Mouse (Mus musculus) thymus, postnatal 14 days (tissue): ENCODE measurements around the gene Gm20388.
"Not testable (repeated sequence)": the region's sequence is repeated elsewhere in the genome, so short reads cannot be mapped to it uniquely, and the experiment has no call there.

Source experiments
- DNase-seq: peaks from one replicate; pipeline ENCODE4 v3.0.0; 2021

The Gm20388 gene

DNA sequence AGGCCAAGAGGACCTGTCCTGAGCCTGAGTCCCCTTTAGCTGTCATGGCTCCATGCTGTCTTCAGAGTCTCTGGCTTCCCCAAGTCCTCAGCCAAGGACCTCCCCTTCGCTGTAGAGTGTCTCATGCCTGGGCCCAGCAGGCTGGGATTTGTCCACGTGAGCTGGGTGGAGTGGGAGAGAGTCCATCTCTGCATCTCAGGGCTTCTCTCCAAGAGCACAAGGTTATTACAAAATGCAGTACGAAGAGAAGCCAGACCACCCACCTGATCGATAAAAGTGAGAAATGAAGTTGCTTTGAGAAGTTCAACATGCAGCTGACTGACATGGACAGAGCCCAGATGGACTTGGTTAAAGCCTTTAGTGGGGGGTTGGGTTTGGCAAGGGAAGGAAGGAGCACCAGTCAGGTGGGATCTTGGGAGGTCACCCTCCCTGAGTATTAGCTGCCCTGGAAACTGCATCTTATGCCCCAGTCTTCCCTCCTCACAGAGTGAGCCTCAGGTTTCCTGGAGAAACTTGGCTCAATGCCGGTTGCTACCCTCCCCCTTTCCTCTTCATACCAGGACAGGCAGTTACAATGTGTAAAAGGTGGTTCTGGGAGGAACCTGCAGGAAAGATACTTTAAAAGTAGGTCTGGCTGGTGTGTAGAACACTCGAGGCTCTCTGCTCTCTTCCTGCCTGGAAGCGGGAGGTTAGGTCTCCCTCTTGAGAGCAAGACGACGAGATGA lies 2705.7 kb downstream of the Gm20388 start:
- no peak for DNase-seq

DNA sequence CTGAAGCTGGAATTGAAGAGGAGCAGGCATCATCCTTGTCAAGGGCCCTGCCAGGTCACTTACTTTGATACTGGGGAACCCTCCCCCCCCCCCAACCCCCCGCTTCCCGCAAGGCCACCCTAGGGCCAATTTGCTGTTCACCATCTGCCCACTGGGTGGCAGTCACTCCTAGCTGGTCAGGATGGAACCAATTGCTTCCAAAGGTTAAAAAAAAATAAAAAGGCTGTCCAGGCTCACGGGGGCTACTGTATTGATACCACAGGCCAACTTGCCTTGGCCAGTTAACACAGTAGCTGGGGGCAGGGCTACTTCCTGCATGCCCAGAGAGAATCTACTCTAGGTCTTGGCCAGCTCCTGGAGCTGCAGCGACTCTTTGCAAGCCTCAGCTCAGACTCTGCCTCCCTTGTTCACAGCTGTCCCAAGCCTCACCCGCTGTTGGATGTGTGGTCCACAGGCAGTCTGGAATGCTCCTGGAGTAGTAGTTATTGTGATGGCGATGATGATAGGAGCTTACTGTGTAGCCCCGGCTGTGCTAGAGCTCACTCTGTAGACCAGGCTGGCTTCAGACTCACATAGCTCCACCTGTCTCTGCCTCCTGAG lies 2707.4 kb downstream of the Gm20388 start:
- peak; percentile 85 for DNase-seq

DNA sequence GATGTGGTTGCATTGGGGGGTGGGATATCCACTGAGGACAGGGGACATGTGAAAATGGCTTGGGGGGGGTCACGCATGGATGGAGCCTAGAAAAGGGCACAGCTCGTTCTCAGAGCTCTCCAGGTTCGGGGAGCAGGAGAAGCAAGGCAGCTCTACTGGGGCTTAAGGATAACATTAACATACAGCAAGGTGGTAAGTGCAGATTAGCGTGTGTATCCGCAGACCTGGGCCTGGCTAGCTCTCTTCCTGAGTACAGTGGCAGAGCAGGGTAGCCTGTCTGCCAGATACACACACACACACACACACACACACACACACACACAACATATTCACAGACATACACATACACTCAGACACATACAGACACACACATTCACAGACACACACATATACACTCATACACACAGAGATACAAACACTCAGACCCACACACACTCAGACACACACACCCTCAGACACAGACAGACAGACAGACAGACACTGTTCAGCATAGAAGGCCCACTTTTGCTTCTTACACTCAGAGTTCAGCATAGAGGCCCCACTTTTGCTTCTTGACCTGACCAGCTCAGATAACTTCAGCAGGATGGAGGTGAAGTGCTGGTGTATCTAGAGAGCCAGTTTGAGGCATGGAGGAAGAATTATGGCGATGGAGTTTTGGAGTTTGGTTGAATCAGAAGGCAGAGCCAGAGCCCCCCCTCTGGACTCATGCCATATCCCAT lies 2708.2 kb downstream of the Gm20388 start:
- no peak for DNase-seq

DNA sequence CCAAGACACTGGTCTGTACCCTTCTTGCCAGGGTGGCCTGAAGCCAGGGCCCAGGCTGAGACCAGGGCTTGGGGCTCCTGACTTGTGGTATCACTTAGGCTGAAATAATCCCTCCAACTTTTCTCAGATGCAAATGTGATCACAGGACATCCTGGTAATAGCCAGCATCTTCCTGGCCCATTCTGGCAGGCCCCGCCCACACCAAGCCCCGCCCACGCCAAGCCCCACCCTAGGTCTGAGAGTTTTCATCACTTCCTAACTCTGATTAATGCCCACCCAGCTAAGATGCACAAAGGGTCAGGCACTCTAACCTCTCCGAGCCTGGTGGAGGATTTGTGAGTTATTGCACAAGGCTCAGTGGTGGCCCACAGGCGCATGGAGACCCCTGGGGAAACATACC lies 2709.8 kb downstream of the Gm20388 start:
- no peak for DNase-seq

DNA sequence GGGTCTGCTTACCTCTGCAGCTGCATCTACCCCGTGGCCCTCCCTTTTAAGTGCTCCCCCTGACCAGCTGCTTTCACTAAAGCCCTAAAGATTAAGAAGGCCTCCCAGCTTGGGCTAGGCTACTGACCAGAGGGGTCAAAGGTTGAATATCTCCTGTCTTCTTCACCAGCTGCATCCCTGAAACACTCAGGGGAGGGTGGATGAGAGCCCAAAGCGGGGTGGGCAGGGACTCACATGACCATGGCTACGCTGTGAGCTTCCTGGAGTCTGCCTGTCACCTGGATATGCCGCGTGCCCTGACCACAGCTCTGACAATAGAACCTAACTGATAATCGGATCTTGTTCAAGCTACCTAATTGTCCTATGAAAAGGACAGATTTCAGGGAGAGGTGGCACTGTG lies 2712.1 kb downstream of the Gm20388 start, which contains the start of gene Pabpn1l:
Gene Pabpn1l, minus strand, starts transcription at position 13 of the 400 bp plus-strand sequence.
- DNase-seq = no peak

DNA sequence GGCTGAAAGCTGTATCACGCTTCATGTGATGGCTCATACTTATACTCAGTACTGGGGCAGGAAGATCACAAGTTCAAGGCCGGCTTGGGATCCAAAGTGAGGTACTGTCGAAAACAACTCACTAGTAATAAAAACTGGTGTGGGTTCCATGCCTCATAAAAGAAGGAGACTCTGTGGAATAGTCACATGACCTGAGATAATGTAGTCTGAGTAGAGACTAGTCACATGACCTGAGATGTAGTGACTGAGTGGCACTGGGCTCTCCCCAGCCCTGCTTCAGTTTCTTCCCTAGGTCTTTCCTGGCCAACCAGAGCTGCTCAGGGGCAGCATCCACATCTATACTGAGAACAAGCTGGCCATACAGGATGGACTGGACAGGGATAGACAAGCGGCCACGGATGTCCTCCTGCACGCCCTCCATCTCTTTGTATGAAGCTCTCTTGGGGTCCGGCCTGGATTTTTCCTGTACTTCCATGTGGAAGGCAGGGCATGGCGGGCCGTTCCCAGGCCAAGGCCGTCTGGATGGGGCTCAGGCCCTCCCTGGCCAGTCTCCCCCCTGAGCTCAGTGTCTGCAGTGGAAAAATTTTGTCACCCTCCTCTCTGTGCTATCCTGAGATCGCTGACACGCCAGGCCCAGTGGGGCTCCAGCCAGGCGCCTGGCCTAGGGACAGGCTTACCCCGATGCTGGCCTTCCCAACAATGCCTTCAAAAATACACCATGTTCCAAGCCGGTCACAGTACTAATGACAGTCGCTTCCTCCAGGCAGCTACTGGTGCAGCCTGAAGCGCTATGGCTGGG lies 2713.4 kb downstream of the Gm20388 start:
- no peak for DNase-seq

DNA sequence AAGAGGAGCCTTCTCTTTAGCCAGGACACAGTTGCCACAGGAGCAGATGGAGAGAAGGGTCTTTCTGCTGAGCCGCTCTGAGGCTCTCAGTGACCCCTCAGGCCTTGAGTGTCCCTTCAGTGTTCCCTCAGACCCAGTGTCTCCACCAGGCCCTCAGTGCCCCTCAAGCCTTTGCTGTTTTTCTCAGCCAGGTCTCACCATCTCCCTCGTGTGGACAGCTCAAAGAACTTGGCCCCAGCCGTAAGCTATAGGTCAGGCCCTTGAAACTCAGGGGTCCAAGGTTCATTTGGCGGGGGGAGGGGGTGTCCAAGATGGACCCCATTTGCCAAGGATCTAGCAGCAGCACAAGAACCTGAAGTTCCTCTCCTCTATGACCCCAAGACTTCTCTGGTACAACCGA lies 2714.0 kb downstream of the Gm20388 start:
- DNase-seq = no peak

DNA sequence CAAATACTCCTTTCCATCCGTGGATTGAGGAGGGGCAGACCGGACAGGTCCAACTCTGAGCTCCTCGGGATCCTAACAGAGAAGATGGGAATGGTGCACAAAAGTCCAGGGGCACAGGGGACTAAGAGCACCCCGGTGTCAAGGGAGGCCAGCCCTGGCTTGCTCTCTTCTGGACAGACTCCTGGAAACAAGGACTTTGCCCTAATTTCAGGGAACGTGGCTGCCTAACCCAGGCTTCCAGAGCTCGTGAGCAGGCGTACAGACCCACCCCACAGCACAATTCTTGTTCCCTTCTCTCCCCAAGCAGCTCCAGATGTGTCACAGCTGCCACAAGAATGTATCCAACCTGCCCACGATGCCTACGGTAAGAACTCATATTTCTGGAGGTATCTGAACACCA lies 2715.2 kb downstream of the Gm20388 start:
- no peak for DNase-seq

DNA sequence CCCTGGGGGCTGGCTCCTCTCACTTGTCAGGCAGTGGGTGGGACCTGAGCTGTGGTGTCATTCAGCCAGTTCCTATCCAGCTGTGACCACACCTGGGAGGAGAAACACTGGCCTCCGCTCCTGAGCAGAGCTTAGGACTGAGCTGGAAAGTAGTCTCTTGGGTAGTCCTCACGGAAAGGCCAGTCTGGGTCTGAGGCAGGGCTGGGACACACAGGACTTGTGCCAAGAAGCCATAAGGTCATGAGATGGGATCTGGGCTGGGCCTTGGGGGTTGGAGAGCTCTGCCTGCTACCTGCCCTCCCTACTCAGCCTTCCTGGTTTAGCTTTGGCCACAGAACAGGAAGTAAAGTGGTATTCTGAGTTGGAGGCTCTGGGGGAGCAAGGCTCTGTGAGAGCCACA lies 2716.3 kb downstream of the Gm20388 start:
- no peak for DNase-seq

DNA sequence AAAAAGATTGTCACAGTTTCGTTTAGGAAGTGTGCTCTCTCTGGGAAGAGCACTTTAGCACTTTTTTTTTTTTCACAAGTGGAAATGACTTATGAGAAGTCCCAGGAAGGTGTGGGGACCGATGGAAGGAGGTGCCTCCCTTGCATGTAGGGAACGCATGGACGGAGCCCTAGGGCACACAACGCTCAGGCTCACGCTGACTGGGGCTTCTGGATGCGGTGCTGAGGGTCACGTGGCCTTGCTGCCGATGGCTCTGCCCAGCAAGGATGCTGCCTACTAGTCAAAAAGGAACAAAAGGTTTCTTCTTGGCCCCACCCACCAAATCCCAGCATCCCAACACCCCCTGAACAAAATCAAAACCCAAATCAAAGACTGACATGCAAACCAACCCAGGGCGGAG lies 2718.7 kb downstream of the Gm20388 start:
- no peak for DNase-seq

DNA sequence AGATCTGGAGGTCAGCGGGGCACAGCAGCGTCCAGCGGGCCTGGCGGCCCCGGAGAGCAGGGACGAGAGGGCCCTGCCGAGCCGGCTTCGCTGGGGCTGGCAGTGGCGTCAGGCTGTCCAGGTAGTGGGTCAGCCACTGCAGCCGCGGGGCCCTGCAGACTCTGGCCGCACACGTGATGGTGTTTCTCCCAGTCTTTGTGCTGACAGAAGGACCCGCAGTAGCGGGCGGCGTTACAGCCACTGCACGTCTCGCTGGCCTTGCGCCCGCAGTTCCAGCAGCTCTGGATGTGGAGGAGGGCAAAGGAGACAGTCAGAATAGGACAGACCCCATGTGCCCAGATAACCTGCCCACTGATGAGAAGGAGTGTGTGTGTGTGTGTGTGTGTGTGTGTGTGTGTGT lies 2720.1 kb downstream of the Gm20388 start:
- DNase-seq = no peak

DNA sequence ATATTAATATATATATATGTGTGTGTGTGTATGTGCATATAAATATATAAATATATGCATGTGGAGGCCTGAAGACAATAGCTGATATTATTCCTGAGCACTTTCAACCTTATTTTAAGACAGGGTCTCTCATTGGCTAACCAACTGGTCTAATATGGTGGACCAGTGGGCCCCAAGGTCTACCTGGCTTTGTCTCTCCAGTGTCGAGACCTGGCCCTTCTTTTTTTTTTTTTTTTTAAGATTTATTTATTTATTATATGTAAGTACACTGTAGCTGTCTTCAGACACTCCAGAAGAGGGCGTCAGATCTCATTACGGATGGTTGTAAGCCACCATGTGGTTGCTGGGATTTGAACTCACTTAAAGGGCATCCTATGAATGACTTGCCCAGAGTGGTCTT lies 2721.5 kb downstream of the Gm20388 start:
- DNase-seq = not testable (repeated sequence)

DNA sequence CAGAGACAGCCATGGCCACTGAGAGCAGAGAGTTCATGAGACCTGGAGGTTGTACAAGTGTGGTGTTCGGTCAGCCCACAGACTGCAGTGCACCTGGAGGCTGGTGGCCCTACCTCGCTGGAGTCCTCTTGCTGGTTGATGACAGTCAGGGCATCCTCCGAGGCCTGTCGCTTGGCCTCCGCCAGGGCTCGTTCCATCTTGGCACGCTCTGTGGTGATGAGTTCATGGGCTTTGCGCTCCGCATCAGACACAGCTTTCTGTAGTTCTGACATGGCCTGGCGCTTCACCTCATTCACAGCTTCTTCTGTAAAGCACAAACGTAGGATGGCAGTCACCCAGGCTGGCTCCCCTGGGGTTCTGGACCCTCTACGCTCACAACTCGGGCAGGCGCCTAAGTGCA lies 2722.6 kb downstream of the Gm20388 start:
- no peak for DNase-seq

DNA sequence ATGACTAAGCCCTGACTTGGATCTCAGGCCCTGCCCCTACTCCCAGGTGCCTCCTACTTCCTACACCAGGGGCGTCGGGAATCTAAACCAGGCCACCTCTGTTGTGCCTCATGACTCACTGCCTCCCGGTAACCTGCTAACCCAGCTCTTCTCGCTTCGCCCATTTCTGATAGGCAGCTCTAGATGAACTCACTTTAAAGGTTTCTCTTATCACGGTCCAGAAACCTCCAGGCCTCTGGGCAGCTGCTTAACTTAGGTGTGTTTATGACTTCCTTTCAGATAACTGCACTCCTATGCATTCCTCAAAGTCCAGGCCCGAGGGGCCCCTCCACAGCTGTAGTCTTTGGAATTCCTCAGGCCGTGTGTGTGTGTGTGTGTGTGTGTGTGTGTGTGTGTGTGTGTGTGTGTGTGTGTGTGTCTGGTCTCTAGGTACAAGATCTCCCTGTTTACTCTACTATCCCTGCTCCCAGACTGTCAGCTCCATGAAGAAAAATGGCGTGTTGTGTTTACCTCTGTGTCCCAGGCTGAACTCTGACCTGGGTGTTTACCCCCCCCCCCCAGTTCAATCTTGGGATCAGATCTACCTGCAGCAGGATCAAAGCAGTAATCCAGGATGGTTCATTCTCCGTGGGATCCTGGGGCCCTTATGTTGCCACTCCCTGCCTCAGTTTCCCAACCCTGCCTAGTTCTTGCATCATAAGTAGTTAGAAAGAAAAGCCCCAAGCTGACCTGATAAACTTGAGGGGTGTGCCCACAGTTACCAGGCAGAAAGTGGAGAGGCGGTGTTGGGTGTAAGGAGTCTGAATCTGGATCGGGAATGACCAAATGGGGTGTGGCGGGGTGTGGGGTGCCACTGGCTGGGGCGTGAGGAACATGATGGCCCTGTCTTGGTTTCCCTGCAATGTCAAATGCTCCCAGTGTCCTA lies 2725.5 kb downstream of the Gm20388 start:
- DNase-seq = no peak

DNA sequence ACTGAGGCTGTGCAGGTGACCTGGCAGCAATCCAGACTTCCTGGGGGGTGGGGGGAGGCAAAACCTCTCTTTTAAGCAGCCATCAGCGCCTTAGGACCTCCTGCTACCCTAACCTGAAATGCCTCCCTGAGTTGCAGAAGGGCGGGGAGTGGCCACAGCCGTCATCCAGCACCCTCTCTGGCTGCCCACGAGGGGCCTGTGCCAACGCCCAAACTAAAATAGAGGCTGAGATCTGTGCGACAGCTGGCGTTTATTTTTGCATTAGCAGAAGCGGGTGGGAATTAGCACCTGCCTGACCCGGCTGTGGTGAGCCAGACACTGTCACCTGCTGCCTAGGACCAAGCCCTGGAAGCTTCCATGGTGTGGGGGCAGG lies 2726.1 kb downstream of the Gm20388 start:
- no peak for DNase-seq

DNA sequence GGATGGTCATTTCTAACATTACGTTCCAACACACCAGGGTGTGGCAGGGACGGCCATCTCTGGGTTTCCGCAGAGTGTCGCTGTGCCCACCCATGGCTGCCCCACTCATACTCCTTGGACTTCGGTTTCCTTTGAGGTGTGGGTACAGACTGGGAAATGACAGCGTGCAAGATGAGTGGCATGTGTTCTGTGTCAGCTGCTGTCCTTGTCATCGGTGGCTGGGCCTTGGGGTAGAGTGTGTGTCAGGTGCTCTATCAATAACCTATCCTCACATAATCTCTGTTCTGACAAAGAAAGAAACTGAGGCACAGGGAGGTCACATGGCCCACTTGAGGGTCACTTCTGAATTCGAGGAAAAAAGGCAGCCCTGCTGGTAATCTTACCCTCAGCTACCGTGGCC lies 2726.6 kb downstream of the Gm20388 start:
- no peak for DNase-seq

DNA sequence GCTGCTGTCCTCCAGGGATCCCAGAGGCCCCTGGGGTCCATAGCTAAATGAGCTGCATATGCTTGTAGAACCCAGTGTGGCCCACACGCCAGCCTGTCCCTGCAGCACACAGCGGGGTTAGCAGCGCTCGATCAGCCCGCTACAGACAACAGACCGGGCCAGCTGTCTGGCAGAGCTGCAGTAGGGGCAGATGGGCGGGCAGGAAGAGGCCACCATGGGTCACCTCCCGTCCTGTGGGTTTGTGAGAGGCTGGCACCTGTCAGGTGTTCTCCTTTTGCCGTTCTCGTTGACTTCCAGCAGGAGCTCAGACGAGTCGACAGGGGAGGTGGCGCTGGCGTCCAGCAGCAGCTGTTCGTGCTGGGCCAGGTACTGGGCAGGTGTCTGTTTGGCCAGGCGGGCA lies 2728.0 kb downstream of the Gm20388 start:
- no peak for DNase-seq

DNA sequence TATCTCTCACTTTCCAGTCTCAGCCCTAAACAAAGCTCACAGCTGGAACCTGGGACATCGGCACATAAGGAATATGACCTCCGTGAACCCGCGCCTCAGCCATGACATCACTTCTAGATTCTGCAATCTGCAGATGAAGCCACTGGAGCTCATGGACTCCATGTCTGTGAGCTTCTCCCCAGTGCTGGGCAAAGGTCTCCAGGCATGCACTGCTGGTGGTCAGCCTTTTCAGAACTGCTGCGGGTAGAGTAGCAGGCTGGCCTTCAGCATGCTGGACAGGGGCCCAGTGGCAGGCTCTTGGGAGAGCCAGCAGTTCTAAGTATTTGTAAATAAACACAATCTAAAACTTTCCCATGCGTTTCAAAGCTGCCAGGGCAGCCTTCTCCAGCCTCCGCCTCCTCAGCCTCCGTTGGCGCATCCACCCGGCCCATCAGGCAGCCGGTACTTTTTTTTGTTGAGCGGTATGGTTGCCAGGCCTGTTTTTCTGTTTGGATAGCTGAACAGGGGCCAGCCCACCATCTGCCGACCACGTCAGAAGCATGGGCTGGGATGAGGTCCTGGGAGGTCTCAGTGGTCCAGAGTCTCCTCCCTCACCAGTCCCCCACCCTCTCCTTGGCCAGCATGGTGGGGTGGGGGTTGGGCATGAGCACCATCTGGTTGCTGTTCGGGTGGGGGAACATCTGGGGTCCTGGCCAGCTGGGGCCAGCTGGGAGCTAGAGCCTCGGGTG lies 2729.0 kb downstream of the Gm20388 start:
- DNase-seq = no peak

DNA sequence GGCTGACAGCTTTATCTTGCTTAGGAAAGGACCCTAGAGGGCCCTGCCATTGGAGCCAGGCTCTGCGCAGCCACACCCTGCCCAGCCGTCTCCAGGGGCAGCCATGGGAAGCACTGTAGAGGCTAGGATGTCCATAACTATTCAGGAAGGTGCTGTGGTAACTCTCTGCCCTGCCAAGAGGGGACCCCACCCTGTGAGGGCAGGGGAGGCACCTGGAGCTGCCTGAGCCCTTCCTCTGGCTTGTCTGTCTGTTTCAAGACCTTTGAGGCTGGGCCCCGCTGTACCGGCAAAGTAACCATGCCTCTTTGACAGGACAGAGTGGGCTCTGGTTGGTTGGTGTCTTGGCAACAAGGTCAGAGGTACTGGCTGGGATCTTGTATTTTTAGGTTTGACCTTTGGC lies 2730.2 kb downstream of the Gm20388 start:
- no peak for DNase-seq

DNA sequence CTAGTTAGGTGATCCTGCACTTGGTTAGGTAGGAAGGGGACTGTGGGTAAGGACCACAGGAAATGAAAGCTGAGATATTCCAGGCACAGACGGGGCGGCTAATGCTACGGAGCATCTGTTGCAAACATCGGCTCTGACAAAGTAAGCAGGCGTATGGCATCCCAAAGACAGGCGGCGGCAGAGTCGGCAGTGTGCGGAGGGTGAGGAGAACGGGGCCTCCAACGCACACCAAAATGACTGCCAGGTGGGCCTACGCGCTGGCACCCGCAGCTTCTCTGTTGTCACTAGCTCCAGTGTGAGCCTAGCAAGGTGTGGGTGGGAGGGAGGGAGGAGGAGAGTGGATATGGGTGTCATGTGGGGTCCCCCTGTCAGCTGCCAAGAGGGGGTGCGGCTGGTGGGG lies 2730.8 kb downstream of the Gm20388 start:
- DNase-seq = no peak

DNA sequence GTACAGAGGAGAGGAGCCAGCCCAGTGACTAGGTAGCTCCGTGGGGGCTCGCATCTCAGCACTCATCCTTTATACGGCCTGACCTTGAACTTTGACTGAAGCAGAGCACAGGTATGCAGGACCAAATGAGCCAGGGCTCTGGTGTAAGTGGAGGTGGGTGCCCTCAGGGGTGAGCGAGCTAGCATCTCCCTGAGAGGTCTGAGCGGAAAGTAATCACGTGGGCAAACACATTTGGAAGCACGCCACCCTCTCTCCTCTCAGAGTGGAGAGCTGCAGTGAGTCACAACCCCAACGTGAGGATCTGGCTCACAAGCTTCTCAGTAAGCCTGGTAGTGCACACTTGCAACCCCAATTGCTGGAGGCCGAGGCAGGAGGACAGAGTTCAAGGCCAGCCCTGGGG lies 2731.4 kb downstream of the Gm20388 start:
- no peak for DNase-seq
